In the genomic region with DNA sequence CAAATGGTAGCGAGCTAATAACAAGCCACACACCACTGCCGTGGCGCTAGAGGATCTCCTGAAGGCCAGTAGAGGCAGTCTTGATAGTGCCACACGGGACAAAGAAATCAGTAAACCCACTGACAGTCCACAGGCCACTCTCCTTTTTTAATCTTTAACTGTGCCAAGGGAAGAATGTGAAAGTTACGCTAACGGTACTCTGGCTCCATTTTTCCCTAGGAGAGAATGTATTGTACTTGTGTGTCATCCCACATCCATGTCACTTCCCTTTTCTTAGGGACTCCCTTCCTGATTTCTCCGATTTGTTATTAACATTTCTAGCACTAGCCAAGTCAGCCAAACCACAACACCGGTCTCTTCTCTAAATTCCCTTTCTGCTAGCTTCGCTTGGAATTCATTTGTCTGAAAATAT, we compare ENCODE assay signal across 8 mouse cellular contexts. TPM values are rescaled to one million over a fixed set of nuclear protein-coding genes. Genes with fewer than 3 reads are reported as not detected.
DNase-seq lines count a peak whose midpoint lies in the region; ATAC-seq and TF ChIP-seq lines count a peak whose summit lies in the region.

No protein-coding gene starts in this region.

- no peak for TF ChIP-seq CTCF in liver, embryonic 14.5 days (IDR thresholded peaks at IDR 0.05; ENCODE audit: low read depth)

- 60% methylated on average over 9 of the region's 9 CpGs for WGBS in forebrain, embryonic 12.5 days
- 16% methylated on average over 9 of the region's 9 CpGs for WGBS in liver, embryonic 14.5 days (ENCODE audit: insufficient replicate concordance)
- WGBS in neural tube, embryonic 12.5 days, result 49% methylated on average over 9 of the region's 9 CpGs

- H3K9me3 ChIP-seq in forebrain, embryonic 12.5 days, result no peaks in the 10 kb centered on the region
- H3K9me3 ChIP-seq in liver, embryonic 14.5 days (ENCODE audit: control insufficient read depth, low read length), result no peaks in the 10 kb centered on the region
- H3K9me3 ChIP-seq in neural tube, embryonic 12.5 days, result no peaks in the 10 kb centered on the region

- no peak for TF ChIP-seq EP300 in liver, embryonic 14.5 days (IDR thresholded peaks at IDR 0.05; ENCODE audit: low read depth)

- peak overlapping the region; percentile 84 for H3K4me2 ChIP-seq in forebrain, embryonic 12.5 days
- H3K4me2 ChIP-seq in liver, embryonic 14.5 days (ENCODE audit: low read depth), result peak overlapping the region; percentile 89
- peak overlapping the region; percentile 73 for H3K4me2 ChIP-seq in neural tube, embryonic 12.5 days (replicated peaks)

- H3K4me1 ChIP-seq in forebrain, embryonic 12.5 days, result peaks cover 11% of the 10 kb centered on the region
- H3K4me1 ChIP-seq in liver, embryonic 14.5 days (replicated peaks; ENCODE audit: control insufficient read depth in 2 of 2, insufficient read depth in 2 of 2, low read length in 1 of 2), result 0 out of 4 replicates have a peak, but pooled peaks cover 0 to 5% of the 10 kb centered on the region in 2 experiments
- peaks cover 9% of the 10 kb centered on the region for H3K4me1 ChIP-seq in neural tube, embryonic 12.5 days

- DNase-seq in NIH3T3 (ENCODE audit: low read depth), result peak; percentile 49
- peak; percentile 10 for DNase-seq in induced T-regulatory cell, adult 2 months (ENCODE audit: low read depth)
- DNase-seq in liver, embryonic 14.5 days (ENCODE audit: low read depth in 3 of 3, low spot score in 3 of 3), result no peak
- no peak for DNase-seq in cerebellum, postnatal 25 days
- no peak for DNase-seq in thymus, postnatal 10 days (ENCODE audit: low spot score in 2 of 2)
- DNase-seq in frontal cortex, postnatal 14 days (ENCODE audit: low spot score in 2 of 2), result no peak

- no peak overlapping the region for H3K27ac ChIP-seq in forebrain, embryonic 12.5 days
- no peak overlapping the region for H3K27ac ChIP-seq in liver, embryonic 14.5 days
- H3K27ac ChIP-seq in neural tube, embryonic 12.5 days, result no peak overlapping the region

- no peak for ATAC-seq in forebrain, embryonic 12.5 days (ENCODE audit: low FRiP score)
- ATAC-seq in liver, embryonic 14.5 days (ENCODE audit: insufficient read depth), result no peak
- no peak for ATAC-seq in neural tube, embryonic 12.5 days (ENCODE audit: low FRiP score, low read depth)

- peaks cover 10% of the 10 kb centered on the region; the same call in 1 of the 2 replicates for H3K27me3 ChIP-seq in forebrain, embryonic 12.5 days
- H3K27me3 ChIP-seq in liver, embryonic 14.5 days (ENCODE audit: control insufficient read depth, insufficient read depth, low read length), result no peaks in the 10 kb centered on the region
- no peaks in the 10 kb centered on the region; the same call in 1 of the 2 replicates for H3K27me3 ChIP-seq in neural tube, embryonic 12.5 days (replicated peaks)

- H3K4me3 ChIP-seq in forebrain, embryonic 12.5 days (replicated peaks), result no peak overlapping the region
- H3K4me3 ChIP-seq in liver, embryonic 14.5 days (ENCODE audit: insufficient read depth in 1 of 2, low read depth in 2 of 2, low read length in 2 of 2), result peak overlapping the region; percentile 70 to 71; a peak in 3 of 4 replicates
- H3K4me3 ChIP-seq in neural tube, embryonic 12.5 days, result no peak overlapping the region

- H3K9ac ChIP-seq in forebrain, embryonic 12.5 days, result no peak overlapping the region
- peak overlapping the region; percentile 12; the same call in 1 of the 2 replicates for H3K9ac ChIP-seq in liver, embryonic 14.5 days (replicated peaks)
- 0 out of 2 replicates have a peak overlapping the region, but pooled peaks have one; percentile 73 for H3K9ac ChIP-seq in neural tube, embryonic 12.5 days

- H3K36me3 ChIP-seq in forebrain, embryonic 12.5 days (replicated peaks), result no peaks in the 10 kb centered on the region
- H3K36me3 ChIP-seq in liver, embryonic 14.5 days (replicated peaks; ENCODE audit: control insufficient read depth, insufficient read depth, low read depth), result no peaks in the 10 kb centered on the region; the same call in 1 of the 2 replicates
- H3K36me3 ChIP-seq in neural tube, embryonic 12.5 days, result no peaks in the 10 kb centered on the region

RNA-seq across cellular contexts. Expression of a gene that starts 1.5 kb away (rescaled TPM):
- 12.9 and 13.1 TPM in 2 replicates for polyA plus RNA-seq in forebrain, embryonic 12.5 days (2016; fragmentation: Nextera tagmentation; extraction: Ambion mirVana)
- 5.6 and 7.9 TPM in 2 replicates for polyA plus RNA-seq in liver, embryonic 14.5 days (2012; rRNA removed)
- 8.4 and 9.6 TPM in 2 replicates for polyA plus RNA-seq in liver, embryonic 14.5 days (2014; fragmentation: Nextera tagmentation; extraction: Ambion mirVana)
- polyA plus RNA-seq in neural tube, embryonic 12.5 days (2016; fragmentation: Nextera tagmentation; extraction: Ambion mirVana), result 16.1 and 18.1 TPM in 2 replicates

Comparison
In these comparisons a context has a peak if more than half of its experiments do, and no peak if none do; other contexts are left out.
1. DNase-seq: peak in NIH3T3 (single experiment) and induced T-regulatory cell, adult 2 months (single experiment); none in liver, embryonic 14.5 days (0 of 3), cerebellum, postnatal 25 days (0 of 2), thymus, postnatal 10 days (0 of 2) and frontal cortex, postnatal 14 days (0 of 2).
2. H3K4me3 ChIP-seq: peak in liver, embryonic 14.5 days (2 of 2); none in forebrain, embryonic 12.5 days (single experiment) and neural tube, embryonic 12.5 days (single experiment).
3. Peak in every context shown above with its lines, with median percentiles within 50 percentile points of each other: H3K4me2 ChIP-seq.